Mouse (Mus musculus) CD8-positive naive resting alpha-beta T cell, adult 57 days (primary cell): Measurements from ENCODE around the gene Mul1. TPM values are rescaled to one million over a fixed set of nuclear protein-coding genes. Genes with fewer than 3 reads are reported as not detected.

Experiments used
- total RNA-seq: library from RNA; stranded (reverse); gene quantifications from one replicate; pipeline ENCODE4 v1.2.4, GENCODE M21; 2023

The Mul1 gene
- 33.8 TPM for total RNA-seq

GRCm38 (mm10) chr4:138434347-138435316 lies at the start of gene Mul1:
TSS of gene Mul1 (plus strand) at chr4:138434671.

GRCm38 (mm10) chr4:138395971-138396645 lies 38.4 kb upstream of the Mul1 start, which contains the start of gene Fam43b:
TSS of gene Fam43b (minus strand) at chr4:138396528.

GRCm38 (mm10) chr4:138453753-138454570 lies 19.5 kb downstream of the Mul1 start, which contains the start of gene Camk2n1:
TSS of gene Camk2n1 (plus strand) at chr4:138454314.

Other genes with a start within 250 kb of the Mul1 start
- 206 TPM for gene Hp1bp3, start 218.4 kb upstream of the Mul1 start, total RNA-seq
- gene Sh2d5, start 184.3 kb upstream of the Mul1 start, total RNA-seq: 0.46 TPM
- not detected for gene Kif17, start 184.2 kb upstream of the Mul1 start, total RNA-seq
- 64.9 TPM for gene Ddost, start 129.9 kb upstream of the Mul1 start, total RNA-seq
- 43.4 TPM for gene Pink1, start 108.4 kb upstream of the Mul1 start, total RNA-seq
- gene Cda, start 66.7 kb upstream of the Mul1 start, total RNA-seq: not detected
- not detected for gene Fam43b, start 38.1 kb upstream of the Mul1 start, total RNA-seq
- 1.2 TPM for gene Camk2n1, start 19.6 kb downstream of the Mul1 start, total RNA-seq
- gene Vwa5b1, start 201.2 kb downstream of the Mul1 start, total RNA-seq: not detected